Mouse (Mus musculus) kidney, postnatal 0 days (tissue): ENCODE data around the gene Rabgap1. TPM values are rescaled to one million over a fixed set of nuclear protein-coding genes. Genes with fewer than 3 reads are reported as not detected.

Experiments
- ATAC-seq: fragments of 200-750 bp; cut with Nextera tagmentation; replicated peaks from 2 replicates; pipeline ENCODE4 v1.8.0; 2017; ENCODE audit warnings: low read depth, moderate number of reproducible peaks, moderate TSS enrichment, moderate library complexity; ENCODE audit not compliant: low FRiP score
- DNase-seq: peaks from one replicate; pipeline ENCODE4 v3.0.0-alpha.2; 2016; ENCODE audit warnings: low spot score
- H3K27ac ChIP-seq: fragments of 300-500 bp; sonication (generic); 2 replicates; pipeline ENCODE4 v1.5.1; 2014; ENCODE audit warnings: mild to moderate bottlenecking
- H3K27me3 ChIP-seq: fragments of 300-500 bp; sonication (generic); 2 replicates; pipeline ENCODE4 v1.6.1; 2014; ENCODE audit warnings: low read length, mixed read lengths; ENCODE audit not compliant: insufficient read depth
- H3K36me3 ChIP-seq: fragments of 300-500 bp; sonication (generic); 2 replicates; pipeline ENCODE4 v1.6.1; 2014; ENCODE audit warnings: low read length, mixed read lengths; ENCODE audit not compliant: insufficient read depth
- H3K4me1 ChIP-seq: fragments of 300-500 bp; sonication (generic); replicated peaks from 2 replicates; pipeline ENCODE4 v1.6.1; 2014; ENCODE audit warnings: antibody characterized with exemption, low read length, mixed read lengths; ENCODE audit not compliant: insufficient read depth
- H3K4me2 ChIP-seq: fragments of 300-500 bp; sonication (generic); 2 replicates; pipeline ENCODE4 v1.6.1; 2014; ENCODE audit warnings: mild to moderate bottlenecking, low read length, moderate library complexity, mixed read lengths
- H3K4me3 ChIP-seq: fragments of 300-500 bp; sonication (generic); replicated peaks from 2 replicates; pipeline ENCODE4 v1.5.1; 2014; ENCODE audit warnings: low read depth, low read length
- H3K9ac ChIP-seq: fragments of 300-500 bp; sonication (generic); 2 replicates; pipeline ENCODE4 v1.6.1; 2014; ENCODE audit warnings: low read depth, low read length
- H3K9me3 ChIP-seq: fragments of 300-500 bp; sonication (generic); replicated peaks from 2 replicates; pipeline ENCODE4 v1.6.1; 2016; ENCODE audit warnings: low read length, inconsistent platforms, mixed read lengths
- CTCF ChIP-seq: IDR thresholded peaks from 2 replicates; pipeline ENCODE4 v1.5.1; 2016; ENCODE audit warnings: antibody characterized with exemption, low read depth, mild to moderate bottlenecking, moderate library complexity
- WGBS: fragments of 180-500 bp; shearing (Covaris S2); extraction: QIAGEN DNeasy Blood & Tissue Kit; methylation state at CpG from one replicate; pipeline ENCODE4 v1.1.7; 2014; 5-methylcytosine and 5-hydroxymethylcytosine counted together
- polyA plus RNA-seq: library from polyadenylated mRNA; unstranded; fragments of >200 nt; fragmentation: Nextera tagmentation; extraction: Ambion mirVana; gene quantifications from 2 replicates; pipeline ENCODE4 v1.2.1, GENCODE M21; 2015

Gene Rabgap1
- 28.3 and 30.5 TPM in 2 replicates for polyA plus RNA-seq

GRCm38 (mm10) chr2:37442611-37443591 is at the start of gene Rabgap1, which contains the start of the genes Zbtb26 and Zbtb6:
Gene Rabgap1 (plus strand): TSS chr2:37443279.
Gene Zbtb26 (minus strand): TSS chr2:37443135.
Gene Zbtb6 (minus strand): TSS chr2:37443171.
- H3K9ac ChIP-seq: peak within 1 kb of the TSS; percentile 86
- no peaks in the 10 kb centered on the region for H3K36me3 ChIP-seq
- H3K4me2 ChIP-seq: peak within 1 kb of the TSS; percentile 57
- H3K27ac ChIP-seq: peak within 1 kb of the TSS; percentile 88
- TF ChIP-seq CTCF: 0 out of 2 replicates have a peak, but pooled peaks have one; percentile 0
- DNase-seq: peak; percentile 98
- H3K27me3 ChIP-seq: no peaks in the 10 kb centered on the region
- ATAC-seq: peak; percentile 99
- H3K9me3 ChIP-seq: no peaks in the 10 kb centered on the region
- WGBS: under 1% methylated on average over 51 of the region's 51 CpGs
- peak within 1 kb of the TSS; percentile 76 for H3K4me3 ChIP-seq
- H3K4me1 ChIP-seq: no peaks in the 10 kb centered on the region; the same call in 1 of the 2 replicates

- no peak overlapping the region for H3K4me3 ChIP-seq
- no peaks in the 10 kb centered on the region for H3K27me3 ChIP-seq
- ATAC-seq: no peak
- no peaks in the 10 kb centered on the region for H3K4me1 ChIP-seq
- peak; percentile 42 for DNase-seq
- no peak overlapping the region for H3K9ac ChIP-seq
- H3K36me3 ChIP-seq: peaks cover 22% of the 10 kb centered on the region
- H3K9me3 ChIP-seq: no peaks in the 10 kb centered on the region
- no peak overlapping the region for H3K27ac ChIP-seq
- no peak overlapping the region for H3K4me2 ChIP-seq
- peak; percentile 51; the same call in 1 of the 2 replicates for TF ChIP-seq CTCF
- 52% methylated on average over 1 of the region's 1 CpGs for WGBS
Measured at GRCm38 (mm10) chr2:37395539-37395938, 47.5 kb upstream of the Rabgap1 start.

- 4% methylated on average over 3 of the region's 3 CpGs for WGBS
- peak overlapping the region; percentile 96 for H3K9ac ChIP-seq
- H3K4me2 ChIP-seq: peak overlapping the region; percentile 62
- no peaks in the 10 kb centered on the region for H3K9me3 ChIP-seq
- TF ChIP-seq CTCF: no peak
- H3K4me1 ChIP-seq: no peaks in the 10 kb centered on the region
- no peaks in the 10 kb centered on the region for H3K27me3 ChIP-seq
- ATAC-seq (no peak), DNase-seq (peak; percentile 15)
- peak overlapping the region; percentile 93 for H3K4me3 ChIP-seq
- peak overlapping the region; percentile 95 for H3K27ac ChIP-seq
- no peaks in the 10 kb centered on the region for H3K36me3 ChIP-seq
Measured at GRCm38 (mm10) chr2:37421903-37422302, 21.2 kb upstream of the Rabgap1 start.

- peak; percentile 99 for ATAC-seq
- no peak for TF ChIP-seq CTCF
- Histone ChIP-seq H3K27me3 (no peaks in the 10 kb centered on the region), H3K4me1 (no peaks in the 10 kb centered on the region), H3K9ac (peak within 1 kb of the TSS; percentile 96), H3K27ac (peak within 1 kb of the TSS; percentile 95), H3K36me3 (no peaks in the 10 kb centered on the region), H3K4me2 (peak within 1 kb of the TSS; percentile 62), H3K9me3 (no peaks in the 10 kb centered on the region), H3K4me3 (peak within 1 kb of the TSS; percentile 93)
- under 1% methylated on average over 57 of the region's 75 CpGs for WGBS
- DNase-seq: peak; percentile 98
Measured at GRCm38 (mm10) chr2:37422306-37423304, 20.5 kb upstream of the Rabgap1 start, which contains the start of gene Rc3h2. Gene Rc3h2 (minus strand): TSS chr2:37422903.

- Histone ChIP-seq H3K27ac (no peak overlapping the region), H3K4me3 (no peak overlapping the region), H3K36me3 (no peaks in the 10 kb centered on the region), H3K9me3 (no peaks in the 10 kb centered on the region), H3K9ac (no peak overlapping the region), H3K27me3 (no peaks in the 10 kb centered on the region), H3K4me1 (no peaks in the 10 kb centered on the region), H3K4me2 (no peak overlapping the region)
- DNase-seq (no peak), ATAC-seq (no peak)
- 60% methylated on average over 3 of the region's 3 CpGs for WGBS
- TF ChIP-seq CTCF: no peak
Measured at GRCm38 (mm10) chr2:37423671-37424070, 19.4 kb upstream of the Rabgap1 start.
